Mouse (Mus musculus): ENCODE measurements around the gene Gm498. TPM values are rescaled to one million over a fixed set of nuclear protein-coding genes. Genes with fewer than 3 reads are reported as not detected.

The Gm498 gene
- polyA plus RNA-seq, 1 experiment: not detected

- no peaks in the 10 kb centered on the region for H3K27me3 ChIP-seq (ENCODE audit: control insufficient read depth, insufficient read depth, insufficient read length)
- H3K79me2 ChIP-seq (ENCODE audit: control insufficient read depth, insufficient read depth): peaks cover 27% of the 10 kb centered on the region
- TF ChIP-seq CTCF (IDR thresholded peaks at IDR 0.05; ENCODE audit: control insufficient read depth, insufficient read depth, insufficient read length) (no peak), CEBPB (IDR thresholded peaks at IDR 0.05; ENCODE audit: low read depth) (no peak), FOSL1 (IDR thresholded peaks at IDR 0.05; ENCODE audit: insufficient read depth, low read length, poor library complexity, severe bottlenecking) (no peak), MYOG (IDR thresholded peaks at IDR 0.05; ENCODE audit: control insufficient read depth, extremely low read depth, insufficient read length) (no peak), USF1 (IDR thresholded peaks at IDR 0.05; ENCODE audit: low read depth) (no peak), MAX (IDR thresholded peaks at IDR 0.05) (no peak)
- peaks cover 25% of the 10 kb centered on the region for H3K36me3 ChIP-seq (ENCODE audit: control insufficient read depth, insufficient read depth)
- H3K79me3 ChIP-seq (ENCODE audit: low read depth): peaks cover 8% of the 10 kb centered on the region
- no peak overlapping the region for H3ac ChIP-seq (ENCODE audit: control insufficient read depth, insufficient read length, low read depth)
- no peak overlapping the region for H3K4me3 ChIP-seq (ENCODE audit: insufficient read depth, poor library complexity, severe bottlenecking)
Observed at GRCm38 (mm10) chr7:143834316-143834715, 32.3 kb upstream of the Gm498 start.

- Histone ChIP-seq H3K36me3 (ENCODE audit: control insufficient read depth, insufficient read depth) (peaks cover 31% of the 10 kb centered on the region), H3K27me3 (ENCODE audit: control insufficient read depth, insufficient read depth, insufficient read length) (no peaks in the 10 kb centered on the region), H3K4me3 (ENCODE audit: insufficient read depth, poor library complexity, severe bottlenecking) (no peak overlapping the region), H3K79me3 (ENCODE audit: low read depth) (peaks cover 8% of the 10 kb centered on the region), H3ac (ENCODE audit: control insufficient read depth, insufficient read length, low read depth) (no peak overlapping the region), H3K79me2 (ENCODE audit: control insufficient read depth, insufficient read depth) (peaks cover 27% of the 10 kb centered on the region)
- TF ChIP-seq CTCF (IDR thresholded peaks at IDR 0.05; ENCODE audit: control insufficient read depth, insufficient read depth, insufficient read length): no peak
- TF ChIP-seq USF1 (IDR thresholded peaks at IDR 0.05; ENCODE audit: low read depth): no peak
- no peak for TF ChIP-seq MYOD1 (IDR thresholded peaks at IDR 0.05; ENCODE audit: control insufficient read depth, insufficient read length, low read depth)
- TF ChIP-seq CEBPB (IDR thresholded peaks at IDR 0.05; ENCODE audit: low read depth): no peak
- no peak for TF ChIP-seq MYOG (IDR thresholded peaks at IDR 0.05; ENCODE audit: control insufficient read depth, extremely low read depth, insufficient read length)
- TF ChIP-seq MAX (IDR thresholded peaks at IDR 0.05): no peak
- TF ChIP-seq FOSL1 (IDR thresholded peaks at IDR 0.05; ENCODE audit: insufficient read depth, low read length, poor library complexity, severe bottlenecking): no peak
Observed at GRCm38 (mm10) chr7:143834972-143835371, 31.7 kb upstream of the Gm498 start.

GRCm38 (mm10) chr7:143837705-143838358 is 28.8 kb upstream of the Gm498 start:
- no peak overlapping the region for H3ac ChIP-seq (ENCODE audit: control insufficient read depth, insufficient read length, low read depth)
- no peaks in the 10 kb centered on the region for H3K27me3 ChIP-seq (ENCODE audit: control insufficient read depth, insufficient read depth, insufficient read length)
- H3K4me3 ChIP-seq (ENCODE audit: insufficient read depth, poor library complexity, severe bottlenecking): no peak overlapping the region
- peaks cover 3% of the 10 kb centered on the region for H3K79me3 ChIP-seq (ENCODE audit: low read depth)
- H3K79me2 ChIP-seq (ENCODE audit: control insufficient read depth, insufficient read depth): peaks cover under 1% of the 10 kb centered on the region
- TF ChIP-seq MYOG (IDR thresholded peaks at IDR 0.05; ENCODE audit: control insufficient read depth, extremely low read depth, insufficient read length): no peak
- no peak for TF ChIP-seq CTCF (IDR thresholded peaks at IDR 0.05; ENCODE audit: control insufficient read depth, insufficient read depth, insufficient read length)
- no peak for TF ChIP-seq MAX (IDR thresholded peaks at IDR 0.05)
- TF ChIP-seq USF1 (IDR thresholded peaks at IDR 0.05; ENCODE audit: low read depth): no peak
- TF ChIP-seq CEBPB (IDR thresholded peaks at IDR 0.05; ENCODE audit: low read depth): no peak
- TF ChIP-seq MYOD1 (IDR thresholded peaks at IDR 0.05; ENCODE audit: control insufficient read depth, insufficient read length, low read depth): no peak
- TF ChIP-seq FOSL1 (IDR thresholded peaks at IDR 0.05; ENCODE audit: insufficient read depth, low read length, poor library complexity, severe bottlenecking): no peak
- H3K36me3 ChIP-seq (ENCODE audit: control insufficient read depth, insufficient read depth): peaks cover 46% of the 10 kb centered on the region

- no peak for TF ChIP-seq CTCF (IDR thresholded peaks at IDR 0.05; ENCODE audit: control insufficient read depth, insufficient read depth, insufficient read length)
- TF ChIP-seq CEBPB (IDR thresholded peaks at IDR 0.05; ENCODE audit: low read depth): no peak
- TF ChIP-seq MYOD1 (IDR thresholded peaks at IDR 0.05; ENCODE audit: control insufficient read depth, insufficient read length, low read depth): no peak
- TF ChIP-seq MYOG (IDR thresholded peaks at IDR 0.05; ENCODE audit: control insufficient read depth, extremely low read depth, insufficient read length): no peak
- TF ChIP-seq USF1 (IDR thresholded peaks at IDR 0.05; ENCODE audit: low read depth): no peak
- TF ChIP-seq FOSL1 (IDR thresholded peaks at IDR 0.05; ENCODE audit: insufficient read depth, low read length, poor library complexity, severe bottlenecking): no peak
- TF ChIP-seq MAX (IDR thresholded peaks at IDR 0.05): no peak
- Histone ChIP-seq H3K79me2 (ENCODE audit: control insufficient read depth, insufficient read depth) (no peaks in the 10 kb centered on the region), H3K27me3 (ENCODE audit: control insufficient read depth, insufficient read depth, insufficient read length) (no peaks in the 10 kb centered on the region), H3K4me3 (ENCODE audit: insufficient read depth, poor library complexity, severe bottlenecking) (no peak overlapping the region), H3K79me3 (ENCODE audit: low read depth) (no peaks in the 10 kb centered on the region), H3K36me3 (ENCODE audit: control insufficient read depth, insufficient read depth) (peaks cover 63% of the 10 kb centered on the region), H3ac (ENCODE audit: control insufficient read depth, insufficient read length, low read depth) (no peak overlapping the region)
Observed at GRCm38 (mm10) chr7:143840121-143840520, 26.5 kb upstream of the Gm498 start.

GRCm38 (mm10) chr7:143841301-143841700 is 25.3 kb upstream of the Gm498 start:
- Histone ChIP-seq H3ac (ENCODE audit: control insufficient read depth, insufficient read length, low read depth) (no peak overlapping the region), H3K36me3 (ENCODE audit: control insufficient read depth, insufficient read depth) (peaks cover 65% of the 10 kb centered on the region), H3K27me3 (ENCODE audit: control insufficient read depth, insufficient read depth, insufficient read length) (no peaks in the 10 kb centered on the region), H3K4me3 (ENCODE audit: insufficient read depth, poor library complexity, severe bottlenecking) (no peak overlapping the region), H3K79me2 (ENCODE audit: control insufficient read depth, insufficient read depth) (no peaks in the 10 kb centered on the region), H3K79me3 (ENCODE audit: low read depth) (no peaks in the 10 kb centered on the region)
- TF ChIP-seq MYOG (IDR thresholded peaks at IDR 0.05; ENCODE audit: control insufficient read depth, extremely low read depth, insufficient read length) (no peak), CEBPB (IDR thresholded peaks at IDR 0.05; ENCODE audit: low read depth) (no peak), MAX (IDR thresholded peaks at IDR 0.05) (no peak), FOSL1 (IDR thresholded peaks at IDR 0.05; ENCODE audit: insufficient read depth, low read length, poor library complexity, severe bottlenecking) (no peak), CTCF (IDR thresholded peaks at IDR 0.05; ENCODE audit: control insufficient read depth, insufficient read depth, insufficient read length) (no peak), USF1 (IDR thresholded peaks at IDR 0.05; ENCODE audit: low read depth) (no peak)
